10 mouse cellular contexts compared by ENCODE assay signal in genomic region chr2:154558264-154559039, GRCm38 (mm10). TPM values are rescaled to one million over a fixed set of nuclear protein-coding genes. Genes with fewer than 3 reads are reported as not detected.
DNase-seq lines count a peak whose midpoint lies in the region; ATAC-seq and TF ChIP-seq lines count a peak whose summit lies in the region.
"Had no signal": no experiment of that assay in that cellular context is flagged by ENCODE, and none has a peak within 500 bp of the region (broad histone marks: within the 10 kb centered on the region; RNA-seq: fewer than 3 reads in every experiment).

Gene Necab3, minus strand, starts transcription at chr2:154558890.

- H3K4me2 ChIP-seq in hindbrain, embryonic 14.5 days (replicated peaks) = peak within 1 kb of the TSS; percentile 79
- peak within 1 kb of the TSS; percentile 54 for H3K4me2 ChIP-seq in limb, embryonic 14.5 days (replicated peaks; ENCODE audit: low read depth, low read length, severe bottlenecking)
- H3K4me2 ChIP-seq in neural tube, embryonic 11.5 days (ENCODE audit: low read depth) = peak within 1 kb of the TSS; percentile 51

- no peak for TF ChIP-seq CTCF in brain, embryonic 14.5 days (IDR thresholded peaks at IDR 0.05; ENCODE audit: borderline replicate concordance, extremely low read depth, insufficient read depth, insufficient read length)

- peaks cover 8% of the 10 kb centered on the region for H3K36me3 ChIP-seq in hindbrain, embryonic 14.5 days (replicated peaks; ENCODE audit: control insufficient read depth, insufficient read depth)
- H3K36me3 ChIP-seq in limb, embryonic 14.5 days (ENCODE audit: control insufficient read depth, insufficient read depth, low read length) = peaks cover 30% of the 10 kb centered on the region
- H3K36me3 ChIP-seq in neural tube, embryonic 11.5 days (ENCODE audit: control insufficient read depth, insufficient read depth, low read length) = peaks cover 7% of the 10 kb centered on the region

- WGBS in hindbrain, embryonic 14.5 days = 5% methylated on average over 34 of the region's 34 CpGs
- 6% methylated on average over 33 of the region's 34 CpGs for WGBS in limb, embryonic 14.5 days
- WGBS in neural tube, embryonic 11.5 days = 5% methylated on average over 27 of the region's 34 CpGs

- no peaks in the 10 kb centered on the region for H3K27me3 ChIP-seq in hindbrain, embryonic 14.5 days (ENCODE audit: control insufficient read depth, insufficient read depth, low read length)
- no peaks in the 10 kb centered on the region for H3K27me3 ChIP-seq in limb, embryonic 14.5 days (ENCODE audit: control insufficient read depth, insufficient read depth, low read length)
- no peaks in the 10 kb centered on the region for H3K27me3 ChIP-seq in neural tube, embryonic 11.5 days (ENCODE audit: control insufficient read depth, insufficient read depth, low read length)
- H3K27me3 ChIP-seq: CH12.LX had no signal

- peak; percentile 48; the same call in 1 of the 2 replicates for ATAC-seq in erythroid progenitor cell, adult 5-6 weeks (replicated peaks; ENCODE audit: low FRiP score, poor library complexity, severe bottlenecking)
- ATAC-seq in hindbrain, embryonic 14.5 days (ENCODE audit: low FRiP score) = peak; percentile 65; the same call in 1 of the 2 replicates
- no peak for ATAC-seq in limb, embryonic 14.5 days (ENCODE audit: low FRiP score, low read depth)
- peak; percentile 69 for ATAC-seq in neural tube, embryonic 11.5 days (ENCODE audit: insufficient read depth, low FRiP score, low TSS enrichment)

- peak within 1 kb of the TSS; percentile 65 for H3K9ac ChIP-seq in hindbrain, embryonic 14.5 days
- peak within 1 kb of the TSS; percentile 43; the same call in 1 of the 2 replicates for H3K9ac ChIP-seq in limb, embryonic 14.5 days (ENCODE audit: low read depth, low read length, severe bottlenecking)
- H3K9ac ChIP-seq in neural tube, embryonic 11.5 days (ENCODE audit: low read length) = peak within 1 kb of the TSS; percentile 54

- peak within 1 kb of the TSS; percentile 23 for H3K27ac ChIP-seq in hindbrain, embryonic 14.5 days
- no peak within 1 kb of the TSS for H3K27ac ChIP-seq in limb, embryonic 14.5 days (replicated peaks; ENCODE audit: low read depth, low read length)
- no peak within 1 kb of the TSS for H3K27ac ChIP-seq in neural tube, embryonic 11.5 days (ENCODE audit: low read depth, low read length)
- H3K27ac ChIP-seq: macrophage had no signal

- H3K4me1 ChIP-seq in hindbrain, embryonic 14.5 days (replicated peaks; ENCODE audit: control insufficient read depth, insufficient read depth, low read length) = peaks cover 20% of the 10 kb centered on the region
- H3K4me1 ChIP-seq in limb, embryonic 14.5 days (ENCODE audit: control insufficient read depth, insufficient read depth, low read length) = peaks cover 25% of the 10 kb centered on the region
- H3K4me1 ChIP-seq in neural tube, embryonic 11.5 days (ENCODE audit: control insufficient read depth, insufficient read depth, low read length) = peaks cover 18% of the 10 kb centered on the region

- H3K4me3 ChIP-seq in hindbrain, embryonic 14.5 days (replicated peaks; ENCODE audit: low read length) = peak within 1 kb of the TSS; percentile 38
- H3K4me3 ChIP-seq in limb, embryonic 14.5 days (replicated peaks; ENCODE audit: low read length) = peak within 1 kb of the TSS; percentile 24
- H3K4me3 ChIP-seq in neural tube, embryonic 11.5 days (ENCODE audit: low read depth, low read length) = peak within 1 kb of the TSS; percentile 29

- DNase-seq in heart, adult 11 months = peak; percentile 92
- no peak for DNase-seq in heart, adult 9 months (ENCODE audit: low spot score in 2 of 2)
- peak; percentile 68 for DNase-seq in brain, embryonic 14.5 days (ENCODE audit: low read depth)
- no peak for DNase-seq in hindbrain, embryonic 14.5 days (ENCODE audit: low spot score)
- no peak for DNase-seq in limb, embryonic 14.5 days (ENCODE audit: low spot score)
- DNase-seq in neural tube, embryonic 11.5 days (ENCODE audit: low spot score) = peak; percentile 68
- DNase-seq in thymus, postnatal 0 days (ENCODE audit: low spot score) = peak; percentile 72

- no peak for TF ChIP-seq POLR2A in brain, embryonic 14.5 days (IDR thresholded peaks at IDR 0.05; ENCODE audit: borderline replicate concordance, extremely low read depth, insufficient read depth, insufficient read length, poor library complexity, severe bottlenecking)
- no peak for TF ChIP-seq POLR2A in limb, embryonic 14.5 days (IDR thresholded peaks at IDR 0.05; ENCODE audit: borderline replicate concordance, extremely low read depth, insufficient read depth, insufficient read length)

- H3K9me3 ChIP-seq in hindbrain, embryonic 14.5 days (ENCODE audit: control insufficient read depth, low read length) = no peaks in the 10 kb centered on the region
- H3K9me3 ChIP-seq in limb, embryonic 14.5 days (ENCODE audit: control insufficient read depth, low read length) = no peaks in the 10 kb centered on the region
- H3K9me3 ChIP-seq in neural tube, embryonic 11.5 days (ENCODE audit: control insufficient read depth, low read length) = no peaks in the 10 kb centered on the region

RNA-seq across cellular contexts. Expression of gene Necab3, which starts in this region (rescaled TPM):
- 11.6 and 22.0 TPM in 2 replicates for polyA plus RNA-seq in brain, embryonic 14.5 days (2012; rRNA removed)
- 1.8 TPM in 1 of 2 replicates, not detected in the other for total RNA-seq in erythroid progenitor cell, adult 5-6 weeks (2015; ENCODE audit: low replicate concordance)
- total RNA-seq in erythroid progenitor cell, adult 5-6 weeks (2017; ENCODE audit: low replicate concordance) = 1.9 and 3.6 TPM in 2 replicates
- polyA plus RNA-seq in hindbrain, embryonic 14.5 days (2014; fragmentation: Nextera tagmentation; extraction: Ambion mirVana) = 13.6 and 15.2 TPM in 2 replicates
- 6.7 and 8.0 TPM in 2 replicates for polyA plus RNA-seq in limb, embryonic 14.5 days (2012; rRNA removed)
- 3.8 and 3.9 TPM in 2 replicates for polyA plus RNA-seq in limb, embryonic 14.5 days (2014; fragmentation: Nextera tagmentation; extraction: Ambion mirVana)
- 9.2 and 10.4 TPM in 2 replicates for polyA plus RNA-seq in neural tube, embryonic 11.5 days (2014; fragmentation: Nextera tagmentation; extraction: Ambion mirVana)
- polyA plus RNA-seq in thymus, postnatal 0 days (2015; fragmentation: Nextera tagmentation; extraction: Ambion mirVana) = 5.1 TPM in 2 replicates

Comparison
In these comparisons a context has a peak if more than half of its experiments do, and no peak if none do; other contexts are left out.
1. DNase-seq: peak in heart, adult 11 months (single experiment), brain, embryonic 14.5 days (single experiment), neural tube, embryonic 11.5 days (single experiment) and thymus, postnatal 0 days (single experiment); none in heart, adult 9 months (0 of 2), hindbrain, embryonic 14.5 days (single experiment) and limb, embryonic 14.5 days (single experiment).
2. Peak in every context shown above with its lines, with median percentiles within 50 percentile points of each other: H3K4me2 ChIP-seq, H3K4me3 ChIP-seq and H3K9ac ChIP-seq.